Mouse (Mus musculus) lung, postnatal 25 days (tissue): ENCODE results near the gene Cldn6.

ENCODE experiments used
- DNase-seq: peaks from one replicate; pipeline ENCODE4 v3.0.0; 2022; ENCODE audit warnings: low spot score

Cldn6 gene

DNA sequence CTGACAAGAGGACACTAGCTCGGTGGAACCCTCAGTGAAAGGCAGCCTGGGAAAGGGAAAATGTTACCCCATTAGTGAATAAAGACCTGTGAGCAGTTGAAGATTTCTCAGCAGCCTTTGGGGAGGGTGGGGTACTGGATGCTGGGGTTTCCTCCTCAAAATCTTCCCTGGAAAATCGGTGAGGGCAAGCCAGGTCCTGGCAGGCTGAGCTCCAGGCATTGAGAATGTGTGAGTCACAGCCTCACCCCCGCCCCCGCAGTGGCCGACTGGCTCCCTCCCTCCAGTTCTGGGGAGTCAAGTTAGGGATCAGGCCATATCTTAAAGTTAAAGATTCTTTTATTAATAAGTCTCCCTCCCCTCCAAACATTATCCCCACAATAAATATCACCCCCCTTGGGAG lies 3.9 kb upstream of the Cldn6 start:
- DNase-seq = peak; percentile 48

DNA sequence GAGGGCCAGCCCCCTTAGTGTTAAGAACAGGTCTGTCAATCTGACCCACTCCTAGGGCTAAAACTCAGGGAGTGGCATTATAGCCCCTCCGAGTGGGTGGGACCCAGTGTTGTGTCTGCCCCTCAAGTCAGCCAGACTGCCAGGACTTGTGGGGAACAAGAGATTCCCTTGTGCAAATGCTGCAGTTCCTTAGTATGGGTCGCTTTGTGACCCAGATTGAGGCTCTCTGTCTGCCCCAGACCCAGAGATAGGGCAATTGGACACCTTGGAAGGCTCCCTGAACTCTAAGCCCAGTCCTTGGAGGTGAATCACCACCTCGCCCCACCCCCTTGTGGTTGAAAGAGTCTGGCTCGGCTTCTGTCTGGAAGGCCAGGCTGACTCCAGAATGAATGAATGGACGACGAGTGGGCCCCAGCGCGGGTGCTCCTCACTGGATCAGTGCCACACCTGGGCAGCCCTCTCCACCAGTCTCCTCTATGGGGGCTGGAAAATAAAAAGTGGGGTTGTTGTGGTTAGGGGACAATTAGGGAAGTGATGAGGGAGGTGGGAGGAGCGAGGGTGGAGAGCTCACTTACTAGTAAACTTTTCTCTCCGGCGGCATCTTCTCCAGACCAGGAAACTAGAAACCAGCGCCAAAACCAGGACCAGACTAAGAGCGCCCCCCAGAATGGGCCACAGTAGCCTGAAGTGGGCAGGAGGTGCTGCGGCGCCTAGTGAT lies 3.3 kb upstream of the Cldn6 start:
- DNase-seq = peak; percentile 48

DNA sequence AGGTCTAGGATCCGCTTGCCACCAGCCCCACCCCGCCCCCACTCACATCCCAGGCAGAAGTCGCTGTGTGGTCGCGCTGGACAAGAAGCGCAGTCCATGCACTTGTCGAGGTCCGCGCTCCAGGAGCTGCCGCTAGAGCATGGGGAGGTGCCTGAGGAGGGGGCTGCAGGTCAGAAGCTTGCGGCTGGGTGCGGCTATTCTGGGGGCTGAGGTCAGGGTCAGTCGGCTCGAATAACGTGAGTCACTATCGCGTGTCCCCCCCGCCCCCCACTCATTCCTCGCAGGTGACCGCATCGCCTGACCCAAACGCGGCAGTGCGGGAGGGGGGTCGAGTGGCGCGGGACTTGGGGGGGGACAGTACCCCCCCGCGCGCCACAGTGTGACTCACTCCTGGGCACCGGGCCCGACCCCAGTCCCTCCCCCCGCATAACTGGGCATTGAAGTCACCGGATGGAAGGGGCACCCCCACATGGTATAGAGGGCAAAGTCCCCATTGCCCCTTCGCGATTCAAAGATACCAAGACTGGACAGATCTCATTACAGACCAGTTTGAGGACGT lies 2.5 kb upstream of the Cldn6 start:
- no peak for DNase-seq

DNA sequence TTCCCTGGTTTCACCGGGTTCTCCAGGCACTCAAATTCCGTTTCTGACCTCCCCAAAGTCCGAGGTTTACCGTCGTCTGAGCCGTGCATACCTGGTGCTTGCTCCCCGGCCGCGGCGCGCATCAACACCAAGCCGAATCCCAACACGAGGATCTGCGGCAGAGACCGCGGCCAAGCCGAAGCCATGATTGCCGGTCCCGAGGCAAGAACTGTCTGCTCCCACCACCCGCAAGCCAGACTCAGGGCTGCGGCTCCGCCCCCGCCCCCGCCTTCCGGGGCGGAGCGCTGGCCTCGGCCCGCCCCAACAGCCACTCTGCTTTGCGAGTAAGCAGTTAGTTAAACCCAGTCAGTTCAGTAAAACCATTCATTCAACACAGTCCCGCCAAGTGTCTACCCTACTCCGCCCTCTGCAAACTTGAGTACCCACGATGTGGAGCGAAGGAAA lies 1.8 kb upstream of the Cldn6 start, which contains the start of gene Tnfrsf12a:
Gene Tnfrsf12a (minus strand): TSS at position 233 of the 444 bp plus-strand sequence.
- DNase-seq = peak; percentile 89

DNA sequence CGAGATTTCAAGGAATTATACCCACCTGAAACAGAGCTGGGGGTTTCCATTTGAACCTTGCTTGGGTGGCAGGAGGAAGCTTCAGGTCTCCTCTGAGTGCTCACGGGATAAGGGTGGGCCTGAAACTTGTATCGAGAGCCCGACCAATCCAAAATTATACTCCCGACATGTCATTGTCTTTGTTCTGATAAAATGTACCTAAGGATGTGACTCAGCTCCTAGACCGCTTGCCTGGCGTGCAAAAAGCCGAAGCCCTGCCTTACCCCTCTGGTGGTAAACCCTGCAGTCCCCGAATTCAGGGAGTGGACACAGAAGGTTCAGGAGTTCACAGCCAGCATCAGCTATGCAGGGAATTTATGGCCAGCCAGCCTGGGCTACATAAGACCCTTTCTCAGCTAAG lies 1.3 kb downstream of the Cldn6 start:
- DNase-seq = no peak

DNA sequence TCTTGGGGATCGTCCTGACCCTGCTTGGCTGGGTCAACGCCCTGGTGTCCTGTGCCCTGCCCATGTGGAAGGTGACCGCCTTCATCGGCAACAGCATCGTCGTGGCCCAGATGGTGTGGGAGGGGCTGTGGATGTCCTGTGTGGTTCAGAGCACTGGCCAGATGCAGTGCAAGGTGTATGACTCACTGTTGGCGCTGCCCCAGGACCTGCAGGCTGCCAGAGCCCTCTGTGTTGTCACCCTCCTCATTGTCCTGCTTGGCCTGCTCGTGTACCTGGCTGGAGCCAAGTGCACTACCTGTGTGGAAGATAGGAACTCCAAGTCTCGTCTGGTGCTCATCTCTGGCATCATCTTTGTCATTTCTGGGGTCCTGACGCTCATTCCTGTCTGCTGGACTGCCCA lies 2.0 kb downstream of the Cldn6 start:
- no peak for DNase-seq

DNA sequence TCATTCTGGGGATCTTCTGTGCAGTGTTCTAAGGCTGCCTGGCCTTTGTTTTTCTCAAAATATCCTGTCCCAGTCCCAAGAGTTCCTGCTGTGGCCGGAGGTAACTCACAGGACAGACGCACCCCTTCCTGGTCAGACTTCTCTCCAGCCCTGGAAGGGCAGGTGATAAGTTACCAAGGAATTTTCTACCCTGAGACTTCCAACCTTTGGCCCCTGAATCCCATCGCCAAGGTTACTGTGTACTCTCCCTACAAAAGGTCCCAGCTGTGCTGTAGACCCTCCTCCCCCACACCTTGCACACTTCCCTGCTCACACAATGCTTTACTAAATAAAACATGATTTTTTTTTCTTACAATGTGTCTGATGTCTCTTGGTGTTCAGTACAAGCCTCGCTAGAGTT lies 3.0 kb downstream of the Cldn6 start:
- no peak for DNase-seq

DNA sequence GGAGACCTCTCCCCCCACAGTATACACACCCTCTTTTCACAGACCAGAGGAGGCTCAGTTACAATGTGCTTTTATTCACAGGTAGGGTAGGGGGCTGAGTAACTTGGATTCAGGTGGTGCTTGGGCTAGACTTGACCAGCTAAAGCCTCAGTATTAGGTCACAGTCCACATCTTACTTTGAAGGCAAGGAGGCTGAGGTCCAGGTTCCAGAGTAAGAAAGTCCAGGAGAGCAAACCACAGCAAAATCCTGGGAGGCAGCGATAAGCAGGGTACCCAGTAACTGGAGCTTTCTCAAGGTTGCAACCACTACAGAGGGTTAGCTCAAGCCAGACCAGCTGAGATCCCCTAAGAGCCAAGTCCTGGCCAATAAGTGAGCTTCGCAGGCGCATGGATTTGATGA lies 3.5 kb downstream of the Cldn6 start:
- DNase-seq = no peak

DNA sequence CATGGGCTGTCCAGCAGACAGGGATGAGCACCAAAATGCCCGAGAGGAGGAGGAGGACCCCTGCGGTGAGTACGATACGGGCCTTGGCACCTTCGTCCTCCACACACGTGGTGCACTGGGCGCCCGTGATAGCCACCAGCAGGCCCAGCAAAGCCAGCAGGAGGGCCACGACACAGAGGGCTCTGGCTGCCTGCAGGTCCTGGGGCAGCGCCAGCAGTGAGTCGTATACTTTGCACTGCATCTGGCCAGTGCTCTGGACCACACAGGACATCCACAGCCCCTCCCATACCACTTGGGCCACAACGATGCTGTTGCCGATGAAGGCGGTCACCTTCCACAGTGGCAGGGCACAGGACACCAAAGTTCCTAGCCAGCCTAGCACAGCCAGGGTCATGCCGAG lies 4.2 kb downstream of the Cldn6 start:
- no peak for DNase-seq

DNA sequence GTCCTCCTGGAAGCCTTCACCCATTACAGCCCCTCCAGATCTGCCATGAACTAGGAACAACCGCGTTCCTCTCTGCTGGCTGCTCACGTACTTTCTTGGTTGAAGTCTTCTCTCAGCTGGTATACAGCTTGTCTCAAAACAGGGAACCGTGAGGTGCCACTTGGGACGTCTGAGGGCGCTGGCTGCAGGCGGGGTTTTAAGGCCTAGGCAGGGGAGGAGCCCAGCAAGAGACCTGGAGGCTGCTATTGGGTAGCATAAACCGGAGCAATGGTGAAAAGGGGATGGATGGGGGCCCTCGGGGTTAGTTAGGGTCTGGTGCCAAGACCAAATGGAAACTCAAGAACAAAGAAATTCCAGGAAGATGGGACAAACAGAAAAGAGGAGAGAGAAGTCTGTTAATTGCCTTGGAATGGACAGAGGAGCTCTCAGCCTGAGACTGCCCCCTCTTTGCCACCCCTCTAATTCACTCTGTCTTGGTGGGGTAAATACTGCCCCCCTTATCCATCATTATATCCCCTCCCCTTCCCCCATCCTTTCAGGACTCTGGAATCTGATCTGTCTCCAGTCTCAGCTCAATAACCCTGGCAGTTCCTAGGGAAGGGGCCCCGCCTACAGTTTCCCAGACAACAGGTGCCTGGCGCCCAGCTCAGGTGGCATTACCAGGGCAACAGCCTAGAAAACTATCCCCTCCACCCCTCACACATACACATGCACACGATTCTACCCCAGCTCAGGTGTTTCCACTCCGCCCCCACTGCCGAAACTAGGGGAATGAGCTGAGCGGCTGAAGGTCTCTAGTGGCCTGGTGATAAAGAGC lies 5.0 kb downstream of the Cldn6 start, which contains the start of gene Cldn9:
Gene Cldn9 (minus strand): TSS at position 171 of the 817 bp plus-strand sequence.
- DNase-seq = no peak

DNA sequence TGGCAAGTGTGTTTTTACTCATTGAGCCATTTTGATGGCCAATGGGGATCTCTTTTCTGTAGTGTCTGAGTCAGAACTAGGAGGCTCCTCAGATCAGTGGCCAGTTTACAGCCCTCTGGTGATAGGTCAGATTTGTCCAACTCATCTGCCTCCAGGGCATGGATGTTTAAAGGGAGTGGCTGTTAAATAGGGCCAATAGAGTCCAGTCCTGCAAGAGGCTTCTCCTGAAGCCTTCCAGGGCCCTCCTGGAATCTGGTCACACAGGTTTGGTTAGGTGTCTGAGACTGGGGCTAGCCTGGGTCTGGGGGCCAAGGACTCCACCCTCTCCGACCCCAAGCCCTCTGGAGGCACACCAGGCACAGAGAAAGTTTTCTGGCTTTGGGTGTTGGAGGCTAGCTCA lies 15.4 kb downstream of the Cldn6 start:
- DNase-seq = no peak

DNA sequence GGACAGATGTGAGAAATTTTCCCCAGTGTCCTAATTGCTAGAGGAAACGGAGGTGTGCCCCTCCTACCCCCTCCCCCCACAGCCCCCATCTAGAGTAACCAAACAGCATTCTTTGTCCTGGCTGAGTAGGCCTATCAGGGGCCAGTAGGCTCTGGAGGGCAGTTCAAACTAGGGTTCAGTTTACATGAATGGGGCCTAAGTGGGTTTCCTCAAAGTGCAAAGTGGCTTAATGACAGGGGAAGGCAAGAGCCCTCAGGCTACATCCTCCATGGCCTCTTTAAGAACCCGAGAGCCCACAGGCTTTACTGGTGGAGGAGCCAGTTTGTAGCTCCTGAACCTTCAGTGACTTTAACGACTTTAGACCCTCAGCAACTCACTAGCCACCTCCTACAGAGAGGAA lies 16.8 kb downstream of the Cldn6 start:
- no peak for DNase-seq

DNA sequence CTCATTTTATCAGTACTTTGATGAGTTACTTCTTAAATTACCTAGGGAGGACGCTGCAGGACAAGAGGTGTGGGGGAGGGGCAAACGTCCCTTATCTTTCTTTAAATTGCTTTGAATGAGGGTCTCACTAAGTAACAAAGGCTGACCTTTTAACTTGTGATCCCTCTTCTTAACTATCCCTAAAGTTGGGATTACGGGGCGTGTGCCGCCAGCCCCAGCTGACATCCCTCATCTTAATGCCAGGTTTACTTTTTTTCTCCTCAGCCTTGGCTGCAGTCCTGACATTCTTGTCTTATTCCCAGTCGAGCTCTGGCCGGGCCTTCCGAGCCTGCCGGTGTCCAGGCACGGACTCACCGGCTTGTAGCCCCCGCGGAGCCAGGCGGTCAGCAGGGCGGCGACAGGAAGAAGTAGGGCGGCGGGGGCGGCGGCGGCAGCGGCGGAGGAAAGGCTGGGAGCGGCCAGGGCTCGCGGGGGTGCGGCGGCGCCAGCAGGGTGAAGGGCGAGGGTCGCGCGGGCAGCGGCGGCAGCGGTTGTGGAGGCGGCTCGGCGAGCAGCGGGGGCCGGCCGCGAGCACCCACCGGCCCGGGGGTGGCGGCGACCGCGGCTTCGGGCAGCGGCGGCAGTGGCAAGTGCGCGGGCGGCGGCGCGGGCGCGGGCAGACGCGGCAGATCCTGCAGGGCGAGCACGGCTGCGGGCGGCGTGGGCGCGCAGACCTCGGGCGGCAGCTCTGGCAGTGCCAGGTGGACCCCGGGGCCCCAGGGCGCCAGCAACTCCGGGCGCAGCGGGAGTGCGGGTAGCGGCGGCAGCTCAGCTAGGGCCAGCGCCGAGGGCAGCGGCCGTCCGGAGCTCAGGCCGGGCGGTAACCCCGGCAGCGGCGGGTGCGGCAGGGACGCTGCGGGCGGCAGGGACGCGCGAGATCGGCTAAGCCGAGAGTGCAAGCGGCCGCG lies 20.4 kb downstream of the Cldn6 start:
- DNase-seq = peak; percentile 37

DNA sequence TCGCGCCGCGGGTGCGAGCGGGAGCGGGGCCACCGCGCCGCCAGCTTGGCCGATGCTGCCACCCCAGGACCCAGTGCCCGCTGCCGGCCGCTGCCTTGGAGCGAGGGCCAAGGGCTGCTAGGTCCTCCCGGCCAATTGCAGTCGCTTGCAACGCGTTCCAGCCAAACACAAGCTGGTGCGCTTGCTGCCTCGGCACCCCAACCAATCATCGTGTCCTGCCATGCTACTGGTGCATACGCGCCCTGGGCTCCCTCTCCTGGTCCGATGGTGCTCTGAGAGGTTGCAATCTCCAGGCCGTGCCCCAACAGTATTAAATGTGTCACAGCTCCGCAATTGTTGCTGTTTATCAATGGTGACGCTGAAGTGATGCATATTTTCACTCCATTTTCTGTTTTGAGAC lies 21.0 kb downstream of the Cldn6 start:
- DNase-seq = peak; percentile 93

DNA sequence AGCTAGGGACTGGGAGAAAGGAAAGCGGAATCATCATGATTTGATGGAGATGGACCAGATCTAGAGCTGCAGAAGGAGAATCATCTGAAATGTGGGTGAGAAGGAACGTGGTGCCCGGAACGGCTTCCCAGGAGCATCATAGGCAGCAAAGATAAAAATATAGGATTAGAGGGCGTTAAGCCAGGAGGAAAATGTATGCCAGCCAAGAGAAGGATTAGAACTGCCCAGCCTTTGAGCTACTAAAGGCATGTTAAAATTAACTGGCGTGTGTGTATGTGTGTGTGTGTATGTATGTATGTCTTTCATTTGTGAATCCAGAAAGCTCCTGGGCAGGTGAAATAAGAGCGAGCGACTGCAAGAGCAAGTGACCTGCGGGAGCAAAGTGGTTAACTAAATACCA lies 24.3 kb downstream of the Cldn6 start:
- no peak for DNase-seq

DNA sequence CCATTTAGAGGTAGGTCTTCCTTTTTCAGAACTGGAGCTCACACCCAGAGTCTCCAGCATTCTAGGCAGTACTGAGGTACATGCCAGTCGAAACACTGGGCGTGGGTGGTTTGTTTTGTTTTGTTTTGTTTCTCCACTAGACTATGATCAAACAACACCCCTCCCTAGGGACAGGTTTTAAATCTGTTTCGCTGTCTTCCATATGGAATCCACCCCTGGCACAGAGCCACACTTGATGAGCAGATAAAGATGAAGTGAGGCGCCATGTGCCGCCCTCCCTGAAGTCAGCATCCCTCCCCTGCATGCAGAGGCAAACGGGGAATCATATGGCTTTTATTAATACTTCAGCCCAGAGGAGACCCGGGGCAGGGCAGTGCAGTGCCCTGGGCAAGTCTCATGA lies 25.7 kb downstream of the Cldn6 start:
- no peak for DNase-seq

DNA sequence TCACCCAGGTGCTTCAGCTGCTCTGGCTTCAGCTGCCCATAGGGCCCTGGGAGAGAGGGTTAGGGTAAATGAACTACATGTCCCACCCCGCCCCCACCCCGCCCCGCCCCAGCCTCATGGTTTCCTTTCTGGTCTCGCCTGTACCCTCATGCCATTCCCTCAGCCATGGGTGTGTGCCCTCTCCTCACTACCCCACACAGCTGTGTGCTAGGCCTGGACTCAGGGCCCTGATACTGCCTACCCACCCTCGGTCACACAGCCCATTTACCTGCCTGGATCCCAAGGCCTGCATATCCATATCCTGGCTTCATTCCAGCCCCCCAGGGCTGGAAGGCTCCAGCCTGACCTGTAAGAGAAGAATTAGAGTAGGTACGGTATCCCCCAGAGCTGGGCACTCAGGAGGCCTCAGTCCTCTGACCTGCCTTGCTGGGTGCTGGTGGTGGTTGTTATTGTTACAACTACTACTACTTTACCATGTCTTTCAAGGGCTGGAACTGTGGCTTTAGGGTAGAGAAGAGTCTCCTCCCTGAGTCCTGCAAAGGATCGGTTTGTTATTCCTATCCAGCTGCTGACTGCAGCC lies 26.6 kb downstream of the Cldn6 start:
- DNase-seq = no peak

DNA sequence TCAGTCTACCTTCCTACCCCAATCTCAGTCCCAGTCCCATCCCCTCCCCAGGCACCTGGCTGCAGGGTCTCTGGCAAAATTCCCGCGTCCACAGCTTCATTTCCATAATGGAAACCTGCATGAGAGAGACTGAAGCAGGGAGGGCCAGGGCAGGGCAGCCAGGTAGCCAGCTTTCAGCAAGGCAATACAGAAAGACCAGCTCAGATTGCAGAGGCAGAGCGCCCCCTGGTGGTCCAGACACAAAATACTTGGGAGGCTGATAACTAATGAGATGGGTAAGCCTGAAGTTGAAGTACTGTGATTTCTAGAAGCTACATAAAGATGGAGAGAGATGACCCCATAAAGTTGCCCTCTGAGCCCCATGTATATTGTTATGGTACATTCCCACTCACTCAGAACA lies 27.2 kb downstream of the Cldn6 start:
- peak; percentile 69 for DNase-seq

DNA sequence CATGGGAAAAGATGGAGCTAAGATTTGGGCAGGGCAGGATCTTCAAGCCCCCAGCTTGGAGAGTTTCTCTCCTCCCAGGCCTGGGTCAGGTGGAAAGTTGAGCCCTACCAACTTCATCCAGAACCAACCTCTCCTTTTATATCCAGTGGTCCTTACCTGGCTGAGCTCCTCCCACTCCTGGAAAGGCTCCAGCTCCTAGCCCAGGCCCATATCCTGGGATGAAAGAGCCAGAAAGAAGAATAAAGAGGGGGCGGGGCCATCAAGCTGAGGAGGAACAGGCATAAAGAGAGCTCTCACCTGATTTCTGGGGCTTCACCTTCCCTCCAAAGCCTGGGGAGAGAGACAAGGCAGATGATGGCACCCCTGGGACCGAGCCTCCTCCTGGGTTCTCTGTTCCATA lies 38.0 kb downstream of the Cldn6 start:
- no peak for DNase-seq

DNA sequence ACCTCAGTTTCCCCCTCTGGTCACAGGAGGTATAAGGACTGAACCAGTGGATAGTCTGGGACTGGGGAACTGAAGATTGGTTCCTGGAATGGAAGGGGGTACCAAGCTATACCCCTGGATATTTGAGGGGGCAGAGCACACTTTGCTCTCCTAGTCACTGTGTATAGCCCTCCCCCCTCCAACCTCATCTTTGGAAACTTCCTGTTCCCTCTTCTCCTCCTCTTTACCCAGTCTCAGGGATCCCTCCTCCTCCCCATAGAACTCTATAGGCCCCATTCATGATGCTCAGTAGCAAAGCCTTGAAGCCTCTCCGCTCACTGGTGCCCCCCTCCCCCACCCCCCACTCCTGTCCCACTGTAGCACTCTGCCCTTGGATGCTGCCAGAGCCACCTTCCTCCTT lies 40.4 kb downstream of the Cldn6 start:
- no peak for DNase-seq

DNA sequence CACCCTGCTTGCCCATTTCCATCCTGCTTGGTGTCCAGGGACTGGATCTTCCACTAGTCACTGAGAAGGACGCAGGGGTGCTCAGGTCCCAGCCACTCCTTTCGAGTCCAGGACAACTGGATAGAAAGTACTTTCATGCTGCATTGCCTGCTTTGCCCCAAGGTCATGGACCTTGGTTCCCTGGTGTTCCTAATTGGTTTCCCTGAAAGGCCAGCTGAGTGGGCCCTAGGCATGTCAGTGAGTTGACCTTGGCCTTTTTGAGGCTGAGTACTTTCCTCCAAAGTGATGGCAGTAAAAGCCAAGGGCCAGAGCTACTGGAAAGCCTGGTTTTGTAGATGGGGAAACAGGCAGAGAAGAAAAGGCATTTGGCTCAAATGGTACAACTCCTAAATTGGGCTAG lies 42.8 kb downstream of the Cldn6 start:
- DNase-seq = no peak
